Mouse (Mus musculus) heart, embryonic 15.5 days (tissue): ENCODE measurements around the gene Zfp978. TPM values are rescaled to one million over a fixed set of nuclear protein-coding genes. Genes with fewer than 3 reads are reported as not detected.

Experiments used
- ATAC-seq: fragments of 200-750 bp; cut with Nextera tagmentation; replicated peaks from 2 replicates; pipeline ENCODE4 v1.8.0; 2017; ENCODE audit warnings: low read depth, moderate TSS enrichment; ENCODE audit not compliant: insufficient number of reproducible peaks, insufficient read depth, low FRiP score
- H3K27ac ChIP-seq: fragments of 300-500 bp; sonication (generic); 2 replicates; pipeline ENCODE4 v1.5.1; 2015; ENCODE audit warnings: mild to moderate bottlenecking, inconsistent platforms
- H3K27me3 ChIP-seq: fragments of 300-500 bp; sonication (generic); 2 replicates; pipeline ENCODE4 v1.6.1; 2015; ENCODE audit warnings: inconsistent platforms
- H3K36me3 ChIP-seq: fragments of 300-500 bp; sonication (generic); 2 replicates; pipeline ENCODE4 v1.6.1; 2015; ENCODE audit warnings: mild to moderate bottlenecking, inconsistent platforms
- H3K4me1 ChIP-seq: fragments of 300-500 bp; sonication (generic); replicated peaks from 2 replicates; pipeline ENCODE4 v1.6.1; 2015; ENCODE audit warnings: inconsistent platforms
- H3K4me2 ChIP-seq: fragments of 300-500 bp; sonication (generic); 2 replicates; pipeline ENCODE4 v1.6.1; 2015; ENCODE audit warnings: inconsistent platforms, mild to moderate bottlenecking, moderate library complexity
- H3K4me3 ChIP-seq: fragments of 300-500 bp; sonication (generic); 2 replicates; pipeline ENCODE4 v1.5.1; 2015; ENCODE audit warnings: mild to moderate bottlenecking, inconsistent platforms
- H3K9ac ChIP-seq: fragments of 300-500 bp; sonication (generic); 2 replicates; pipeline ENCODE4 v1.6.1; 2015; ENCODE audit warnings: mild to moderate bottlenecking, inconsistent platforms
- H3K9me3 ChIP-seq: fragments of 300-500 bp; sonication (generic); replicated peaks from 2 replicates; pipeline ENCODE4 v1.6.1; 2016; ENCODE audit warnings: inconsistent platforms
- WGBS: fragments of 180-500 bp; shearing (Covaris S2); methylation state at CpG from one replicate; pipeline ENCODE4 v1.1.7; 2015; ENCODE audit warnings: mixed read lengths; 5-methylcytosine and 5-hydroxymethylcytosine counted together
- polyA plus RNA-seq: library from polyadenylated mRNA; unstranded; fragments of >200 nt; fragmentation: Nextera tagmentation; extraction: Ambion mirVana; gene quantifications from 2 replicates; pipeline ENCODE4 v1.2.1, GENCODE M21; 2015

Gene Zfp978
- polyA plus RNA-seq, 1 experiment from 2014 or later, result not detected

DNA sequence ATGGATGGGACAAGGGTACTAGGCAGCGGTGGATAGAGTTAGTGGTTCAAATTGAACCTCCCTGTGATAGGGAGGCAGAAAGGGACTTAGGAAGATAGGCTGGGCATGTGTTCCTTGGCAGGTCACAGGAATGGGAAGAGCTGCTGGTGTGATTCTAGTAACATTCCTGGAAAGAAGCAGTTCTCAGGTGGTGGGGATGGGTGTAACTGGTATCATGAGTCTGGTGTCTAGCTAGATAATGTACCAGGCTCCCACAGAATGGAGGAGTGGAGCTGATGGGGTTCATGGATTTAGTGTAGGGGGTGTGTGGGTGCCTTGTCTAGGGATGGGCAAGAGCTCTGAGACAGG is 71.3 kb downstream of the Zfp978 start:
- no peak overlapping the region for H3K4me3 ChIP-seq
- ATAC-seq, result peak; percentile 19
- no peaks in the 10 kb centered on the region for H3K27me3 ChIP-seq
- no peak overlapping the region for H3K4me2 ChIP-seq
- H3K4me1 ChIP-seq, result no peaks in the 10 kb centered on the region
- no peak overlapping the region for H3K9ac ChIP-seq
- H3K36me3 ChIP-seq, result no peaks in the 10 kb centered on the region
- 81% methylated on average over 1 of the region's 1 CpGs for WGBS
- H3K9me3 ChIP-seq, result peaks cover 28% of the 10 kb centered on the region
- H3K27ac ChIP-seq, result no peak overlapping the region

DNA sequence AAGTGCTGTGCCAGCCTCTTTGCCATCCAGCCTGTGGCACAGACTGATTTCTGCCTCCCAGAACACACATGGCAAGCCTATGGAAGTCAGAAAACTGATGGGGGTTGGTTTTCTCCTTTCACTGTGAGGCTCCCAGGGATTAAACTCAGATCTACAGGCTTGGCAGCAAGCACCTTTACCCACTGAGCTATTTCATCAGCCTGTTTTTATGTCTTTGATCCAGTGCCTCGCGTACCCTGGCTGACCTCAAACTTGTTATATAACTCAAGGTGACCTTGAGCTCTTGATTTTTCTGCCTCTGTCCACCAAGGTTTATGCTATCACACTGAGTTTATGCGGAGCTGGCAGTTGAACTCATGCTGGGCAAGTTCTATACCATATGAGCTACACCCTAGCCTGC is 71.9 kb downstream of the Zfp978 start:
- H3K4me3 ChIP-seq, result no peak overlapping the region
- H3K36me3 ChIP-seq, result no peaks in the 10 kb centered on the region
- WGBS, result 36% methylated on average over 3 of the region's 3 CpGs
- H3K4me1 ChIP-seq, result no peaks in the 10 kb centered on the region
- H3K4me2 ChIP-seq, result no peak overlapping the region
- no peak overlapping the region for H3K27ac ChIP-seq
- H3K9me3 ChIP-seq, result peaks cover 28% of the 10 kb centered on the region
- peak; percentile 31; the same call in 1 of the 2 replicates for ATAC-seq
- no peak overlapping the region for H3K9ac ChIP-seq
- H3K27me3 ChIP-seq, result no peaks in the 10 kb centered on the region

- Histone ChIP-seq H3K4me3 (no peak overlapping the region), H3K27ac (no peak overlapping the region), H3K4me2 (no peak overlapping the region), H3K9ac (no peak overlapping the region), H3K36me3 (no peaks in the 10 kb centered on the region), H3K27me3 (no peaks in the 10 kb centered on the region), H3K9me3 (peaks cover 31% of the 10 kb centered on the region), H3K4me1 (no peaks in the 10 kb centered on the region)
- WGBS, result 42% methylated on average over 2 of the region's 2 CpGs
- no peak; the same call in 1 of the 2 replicates for ATAC-seq
Measured at GRCm38 (mm10) chr4:147433874-147434273, 72.8 kb downstream of the Zfp978 start.

Other genes with a start within 250 kb of the Zfp978 start
- gene Zfp991, start 229.3 kb upstream of the Zfp978 start, polyA plus RNA-seq, result 4.1 and 5.6 TPM in 2 replicates
- gene Zfp988, start 55.6 kb upstream of the Zfp978 start, polyA plus RNA-seq, result 0.05 TPM in 1 of 2 replicates, not detected in the other
- 4.8 and 5.5 TPM in 2 replicates for gene Zfp982, start 131.1 kb downstream of the Zfp978 start, polyA plus RNA-seq
- 0.09 and 0.15 TPM in 2 replicates for gene Gm16503, start 178.9 kb downstream of the Zfp978 start, polyA plus RNA-seq
- gene Zfp985, start 192.0 kb downstream of the Zfp978 start, polyA plus RNA-seq, result 0.10 and 0.15 TPM in 2 replicates